Mouse (Mus musculus): ENCODE measurements around the gene 4632433K11Rik.

DNA sequence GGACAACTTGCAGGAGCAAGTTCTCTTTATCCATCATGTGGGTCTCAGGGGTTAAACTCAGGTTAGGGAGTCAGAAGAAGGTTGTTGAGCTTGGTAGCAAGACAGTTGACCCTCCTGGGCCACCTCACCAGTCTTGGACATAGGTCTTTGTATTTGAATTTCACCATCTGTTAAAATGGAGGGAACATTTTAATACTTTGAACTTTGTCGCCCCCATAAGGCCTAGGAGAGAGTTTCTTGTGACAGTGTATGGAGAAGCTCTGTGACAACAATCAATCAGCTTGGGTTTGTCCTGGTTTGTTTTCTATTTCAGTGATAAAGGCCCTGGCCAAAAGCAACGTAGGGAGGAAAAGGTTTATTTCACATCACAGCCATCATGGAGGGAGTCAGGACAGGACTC is 13.4 kb downstream of the 4632433K11Rik start:
- TF ChIP-seq CTCF (IDR thresholded peaks at IDR 0.05; ENCODE audit: control insufficient read depth, insufficient read depth, insufficient replicate concordance, low read depth, low read length), result no peak
- TF ChIP-seq POLR2A (IDR thresholded peaks at IDR 0.05; ENCODE audit: control insufficient read depth, low read depth, low read length), result no peak

Data from testis, adult 2 months (tissue).